Mouse (Mus musculus) thymus, postnatal 4 days (tissue): ENCODE measurements around the gene Gpt2.

Experiments used
- DNase-seq: peaks from one replicate; pipeline ENCODE4 v3.0.0; 2021

Gene Gpt2

DNA sequence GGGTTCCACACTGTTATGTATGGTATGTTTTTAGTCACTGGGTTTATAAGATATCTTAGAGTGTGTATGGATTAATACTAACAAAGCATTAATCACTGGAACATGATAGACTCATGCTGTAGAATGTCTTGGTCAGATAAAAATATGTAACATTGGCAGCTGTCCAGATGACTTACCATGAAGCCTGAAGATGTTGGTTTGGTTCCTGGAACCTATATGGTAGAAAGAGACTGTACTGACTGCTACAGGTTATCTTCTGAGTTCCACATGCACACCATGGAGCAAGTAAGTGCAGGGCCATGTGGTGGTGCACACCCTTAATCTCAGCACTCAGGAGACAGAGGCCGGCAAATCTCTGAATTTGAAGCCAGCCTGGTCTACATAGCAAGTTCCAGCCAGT lies 38.3 kb downstream of the Gpt2 start:
- DNase-seq: no peak

GRCm38 (mm10) chr8:85531471-85531870 lies 39.1 kb downstream of the Gpt2 start:
- no peak for DNase-seq

DNA sequence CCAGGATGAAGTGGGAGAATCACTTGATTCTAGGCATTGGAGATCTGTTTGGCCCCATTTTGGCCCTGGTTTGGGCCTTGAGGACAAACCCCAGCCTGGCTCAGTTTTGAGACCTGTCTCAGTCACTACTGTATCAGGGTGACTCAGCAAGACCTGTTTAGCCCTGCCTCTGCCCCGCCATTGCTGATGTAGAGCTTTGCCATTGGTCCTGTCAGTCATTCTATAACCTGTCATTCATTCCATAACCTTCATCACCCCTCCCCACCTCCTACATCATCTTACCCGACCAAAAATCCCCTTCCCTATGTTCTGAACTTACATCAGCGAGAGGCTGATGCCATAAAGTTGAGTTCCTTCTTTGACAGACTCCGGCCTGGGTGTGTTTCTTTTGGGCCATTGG lies 40.5 kb downstream of the Gpt2 start:
- DNase-seq: no peak

DNA sequence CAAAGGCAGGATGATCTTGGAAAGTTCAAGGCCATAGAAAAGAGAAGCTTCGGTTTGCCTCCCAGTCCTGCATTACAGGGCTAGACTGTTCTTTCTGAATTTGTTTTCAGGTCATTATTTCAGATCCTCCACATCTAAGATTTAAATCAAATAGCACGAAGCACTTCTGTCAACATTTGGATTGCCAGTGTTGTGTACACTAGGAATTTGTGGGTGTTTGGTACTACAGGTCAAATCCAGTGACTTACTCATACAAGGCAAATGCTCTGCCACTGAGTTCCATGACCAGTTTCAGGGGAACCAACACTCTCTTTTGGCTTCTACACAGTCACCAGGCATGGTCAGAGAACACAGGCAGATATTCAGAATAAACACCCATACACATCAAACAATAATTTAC lies 41.1 kb downstream of the Gpt2 start:
- DNase-seq: no peak

DNA sequence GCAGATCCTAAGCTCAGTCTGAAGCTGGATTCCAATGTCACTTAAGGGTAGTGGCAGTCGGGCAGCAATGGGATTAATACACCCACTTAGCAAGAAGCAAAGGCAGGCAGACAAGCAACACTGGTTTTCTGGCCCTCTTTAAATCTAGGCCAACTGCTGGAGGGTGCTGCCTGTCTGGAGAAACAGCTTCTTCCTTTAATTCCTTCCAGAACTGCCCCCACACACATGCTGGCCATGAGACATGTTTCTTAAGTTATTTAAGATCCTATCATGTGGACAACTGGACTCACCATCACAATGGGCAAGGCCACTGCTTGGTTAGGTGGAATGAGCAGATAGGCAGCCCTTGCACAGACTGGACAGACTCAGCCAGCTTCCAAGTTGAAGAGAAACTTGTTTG lies 41.8 kb downstream of the Gpt2 start:
- DNase-seq: no peak

- no peak for DNase-seq
These were observed 44.0 kb downstream of the Gpt2 start for GRCm38 (mm10) chr8:85536332-85536731.

DNA sequence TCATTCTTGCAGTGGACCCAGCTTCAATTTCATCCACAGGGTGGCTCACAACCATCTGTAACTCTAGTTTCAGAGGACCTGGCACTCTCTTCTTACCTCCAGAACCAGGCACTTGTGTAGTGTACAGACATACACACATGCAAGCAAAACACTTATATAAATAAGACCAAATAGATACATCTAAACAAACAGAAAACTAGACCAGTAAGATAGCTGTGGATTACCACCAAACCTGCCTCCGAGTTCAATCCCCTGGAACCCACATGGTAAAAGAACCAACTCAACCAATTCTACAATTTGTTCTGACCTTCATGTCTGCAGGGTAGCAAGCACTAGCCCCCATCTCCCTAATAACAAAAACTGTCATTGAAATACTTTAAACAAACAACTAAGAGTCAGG lies 59.6 kb downstream of the Gpt2 start:
- no peak for DNase-seq

GRCm38 (mm10) chr8:85554391-85555180 lies 62.2 kb downstream of the Gpt2 start:
- DNase-seq: peak; percentile 18

DNA sequence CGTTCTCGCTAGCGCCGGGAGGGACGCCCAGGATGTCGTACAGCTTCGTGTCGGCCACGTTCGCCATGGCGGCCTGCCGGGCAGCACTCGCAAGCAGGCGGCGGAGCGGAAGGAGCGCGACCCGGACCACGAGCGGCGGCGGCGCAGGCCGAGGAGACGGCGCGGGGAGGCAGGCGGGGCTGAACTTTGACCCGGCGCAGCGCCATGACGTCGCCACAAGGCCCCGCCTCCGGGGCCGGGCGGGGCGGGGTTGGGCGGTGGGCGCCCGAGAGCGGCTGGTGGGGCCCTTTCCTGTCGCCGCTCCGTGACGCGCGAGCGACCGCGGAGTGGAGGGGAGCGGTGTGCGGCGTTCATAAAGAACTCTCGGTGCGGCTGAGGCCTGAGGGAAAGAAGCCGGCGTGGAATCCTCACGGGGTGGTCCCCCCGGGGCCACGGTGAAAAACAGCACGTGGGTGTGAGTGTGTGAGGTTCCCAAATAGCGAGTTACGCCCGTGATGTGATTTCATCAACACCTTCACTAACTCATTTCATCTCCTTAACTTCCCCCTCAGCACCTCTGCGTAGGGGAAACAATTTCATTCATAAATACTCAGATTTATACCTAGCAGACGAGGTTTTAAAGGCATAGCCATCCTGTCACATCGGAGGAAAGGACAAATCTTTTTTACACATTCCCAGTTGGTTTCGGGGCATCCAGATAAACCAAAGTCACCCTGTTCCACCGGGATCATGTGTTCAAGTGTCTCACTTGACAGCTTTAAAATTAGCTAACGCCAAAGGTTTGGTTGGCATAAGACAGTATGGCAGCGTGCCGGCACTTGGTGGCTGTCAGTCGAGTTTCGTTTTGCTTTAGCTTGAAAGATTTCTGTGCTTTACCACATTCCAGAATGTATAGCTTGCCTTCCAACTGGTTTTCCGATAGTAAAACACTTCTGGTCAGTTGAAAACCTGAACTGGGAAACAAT lies 63.1 kb downstream of the Gpt2 start, which contains the start of gene Dnaja2:
Gene Dnaja2, minus strand, starts transcription at position 164 of the 965 bp plus-strand sequence.
- peak; percentile 96 for DNase-seq

GRCm38 (mm10) chr8:85556986-85557600 lies 64.7 kb downstream of the Gpt2 start:
- no peak for DNase-seq

GRCm38 (mm10) chr8:85557601-85557986 lies 65.2 kb downstream of the Gpt2 start:
- DNase-seq: no peak

GRCm38 (mm10) chr8:85559201-85559600 lies 66.8 kb downstream of the Gpt2 start:
- no peak for DNase-seq

DNA sequence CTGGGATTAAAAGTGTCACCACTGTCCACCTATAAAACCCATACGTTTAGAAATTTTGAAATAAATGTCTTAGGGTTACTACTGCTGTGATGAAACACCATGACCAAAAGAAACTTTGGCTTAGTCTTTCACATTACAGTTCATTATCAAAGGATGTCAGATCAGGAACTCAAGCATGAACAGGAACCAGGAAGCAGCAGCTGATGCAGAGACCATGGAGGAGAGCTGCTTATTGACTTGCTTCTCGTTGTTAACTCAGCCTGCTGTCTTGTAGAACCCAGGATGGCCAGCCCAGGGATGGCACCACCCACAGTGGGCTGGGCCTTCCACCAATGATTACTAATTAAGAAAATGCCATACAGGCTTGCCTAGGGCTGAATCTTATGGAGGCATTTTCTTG lies 67.6 kb downstream of the Gpt2 start:
- DNase-seq: no peak

DNA sequence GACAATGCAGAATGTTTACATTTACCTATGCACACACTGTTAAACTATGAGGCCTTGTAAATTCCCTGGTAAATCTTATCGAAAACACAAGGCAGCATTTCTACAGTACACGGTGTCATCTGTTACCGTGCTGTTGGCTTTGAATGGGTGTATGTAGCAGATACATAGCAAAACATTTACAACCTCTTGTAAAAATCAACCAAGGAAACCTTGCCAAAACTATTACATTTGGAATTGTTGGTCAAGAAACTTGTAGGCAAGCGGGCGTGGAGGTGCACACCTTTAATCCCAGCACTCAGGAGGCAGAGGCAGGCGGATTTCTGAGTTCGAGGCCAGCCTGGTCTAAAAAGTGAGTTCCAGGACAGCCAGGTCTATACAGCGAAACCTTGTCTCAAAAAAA lies 71.0 kb downstream of the Gpt2 start:
- DNase-seq: no peak

GRCm38 (mm10) chr8:85565186-85565585 lies 72.8 kb downstream of the Gpt2 start:
- no peak for DNase-seq

GRCm38 (mm10) chr8:85567801-85568200 lies 75.4 kb downstream of the Gpt2 start:
- DNase-seq: no peak

DNA sequence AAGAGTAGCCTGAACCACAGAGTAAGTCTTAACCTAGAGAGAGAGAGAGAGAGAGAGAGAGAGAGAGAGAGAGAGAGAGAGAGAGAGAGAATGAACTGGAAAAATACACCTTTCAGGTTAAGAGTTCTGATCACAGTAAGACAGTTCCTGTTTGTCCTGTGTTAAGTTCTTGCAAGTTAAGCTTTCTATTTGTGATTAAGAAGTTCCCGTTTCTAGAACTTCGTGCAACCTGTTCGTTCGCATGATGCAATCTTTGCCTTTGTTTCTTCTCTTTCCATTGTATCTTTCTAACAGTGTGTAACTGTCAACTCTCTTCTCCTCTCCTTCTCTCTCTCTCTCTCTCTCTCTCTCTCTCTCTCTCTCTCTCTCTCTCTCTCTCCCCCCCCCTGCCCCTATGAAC lies 78.1 kb downstream of the Gpt2 start:
- no peak for DNase-seq

GRCm38 (mm10) chr8:85573972-85574496 lies 81.7 kb downstream of the Gpt2 start:
- DNase-seq: no peak
